Comparison of ENCODE assay signal across 11 mouse cellular contexts in the genomic region with DNA sequence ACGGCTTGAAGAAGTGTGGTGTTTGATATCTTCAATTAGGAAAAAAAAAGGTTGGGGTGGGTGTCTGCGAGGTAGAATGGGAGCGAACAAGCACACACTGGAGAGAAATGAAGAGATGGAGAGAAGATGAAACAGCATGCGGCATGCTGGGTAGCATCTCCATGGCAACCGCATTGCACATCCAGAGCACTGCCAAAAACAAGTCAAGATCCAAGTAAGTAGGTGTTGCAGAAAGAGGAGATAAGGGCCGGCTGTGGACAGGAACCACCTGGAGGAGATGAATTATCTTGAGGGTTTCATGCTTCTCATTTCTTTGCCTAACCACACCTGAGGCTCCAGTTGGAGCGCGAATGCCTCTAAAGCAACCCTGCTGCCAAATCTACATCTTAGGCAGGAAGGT.
DNase-seq lines count a peak whose midpoint lies in the region; ATAC-seq lines count a peak whose summit lies in the region.
"Had no signal": no experiment of that assay in that cellular context is flagged by ENCODE, and none has a peak within 500 bp of the region (broad histone marks: within the 10 kb centered on the region; RNA-seq: fewer than 3 reads in every experiment).

No protein-coding gene starts in this region.

- peak; percentile 3 for DNase-seq in cerebellum, adult 9-11 months
- no peak for DNase-seq in cerebellum, adult 9-10 months
- peak; percentile 74 for DNase-seq in midbrain, embryonic 14.5 days
- no peak for DNase-seq in midbrain, embryonic 10.5 days (ENCODE audit: low spot score)
- peak; percentile 45 for DNase-seq in left cerebral cortex, postnatal 4 days
- peak; percentile 32 for DNase-seq in right cerebral cortex, postnatal 4 days
- no peak for DNase-seq in ovary, postnatal 36 days (ENCODE audit: low spot score)
- DNase-seq in adrenal gland, postnatal 4 days (ENCODE audit: low spot score in 2 of 2): no peak
- DNase-seq: heart, postnatal 4 days had no signal

- H3K4me2 ChIP-seq in midbrain, embryonic 14.5 days (ENCODE audit: low read length): 0 out of 2 replicates have a peak overlapping the region, but pooled peaks have one; percentile 11

- H3K9ac ChIP-seq in midbrain, embryonic 14.5 days (replicated peaks; ENCODE audit: low read length): no peak overlapping the region

- peaks cover 13% of the 10 kb centered on the region for H3K4me1 ChIP-seq in midbrain, embryonic 14.5 days (ENCODE audit: control insufficient read depth, insufficient read depth, low read length)
- peaks cover 11% of the 10 kb centered on the region for H3K4me1 ChIP-seq in midbrain, embryonic 10.5 days
- H3K4me1 ChIP-seq: limb, embryonic 10.5 days; megakaryocyte, embryonic 14.5 days had no signal

- peak overlapping the region; percentile 53; the same call in 1 of the 2 replicates for H3K27ac ChIP-seq in midbrain, embryonic 14.5 days (replicated peaks; ENCODE audit: low read depth, low read length)
- H3K27ac ChIP-seq in midbrain, embryonic 10.5 days (replicated peaks): no peak overlapping the region
- H3K27ac ChIP-seq: limb, embryonic 10.5 days had no signal

- H3K4me3 ChIP-seq in midbrain, embryonic 14.5 days (replicated peaks; ENCODE audit: low read depth, low read length): no peak overlapping the region
- H3K4me3 ChIP-seq in midbrain, embryonic 10.5 days: no peak overlapping the region
- H3K4me3 ChIP-seq: limb, embryonic 10.5 days; megakaryocyte, embryonic 14.5 days had no signal

- H3K36me3 ChIP-seq in midbrain, embryonic 14.5 days (ENCODE audit: control insufficient read depth, insufficient read depth, low read length): no peaks in the 10 kb centered on the region
- no peaks in the 10 kb centered on the region for H3K36me3 ChIP-seq in midbrain, embryonic 10.5 days
- H3K36me3 ChIP-seq: limb, embryonic 10.5 days had no signal

- intact Hi-C loops in left cerebral cortex, postnatal 4 days (cut with DNase I): no loop called here

- H3K27me3 ChIP-seq in midbrain, embryonic 14.5 days (ENCODE audit: control insufficient read depth, insufficient read depth, low read length): no peaks in the 10 kb centered on the region
- H3K27me3 ChIP-seq in midbrain, embryonic 10.5 days (ENCODE audit: low read depth, poor library complexity, severe bottlenecking): no peaks in the 10 kb centered on the region
- H3K27me3 ChIP-seq: megakaryocyte, embryonic 14.5 days had no signal

- no peaks in the 10 kb centered on the region for H3K9me3 ChIP-seq in midbrain, embryonic 14.5 days (ENCODE audit: control insufficient read depth, low read length)
- no peaks in the 10 kb centered on the region for H3K9me3 ChIP-seq in midbrain, embryonic 10.5 days (replicated peaks)
- H3K9me3 ChIP-seq: limb, embryonic 10.5 days had no signal

- peak; percentile 48; the same call in 1 of the 2 replicates for ATAC-seq in midbrain, embryonic 14.5 days (ENCODE audit: low FRiP score, low TSS enrichment)

- 41% methylated on average over 8 of the region's 8 CpGs for WGBS in midbrain, embryonic 14.5 days
- WGBS in midbrain, embryonic 10.5 days: 57% methylated on average over 8 of the region's 8 CpGs

Comparison
In these comparisons a context has a peak if more than half of its experiments do, and no peak if none do; other contexts are left out.
1. DNase-seq: peak in cerebellum, adult 9-11 months (single experiment), midbrain, embryonic 14.5 days (single experiment), left cerebral cortex, postnatal 4 days (single experiment) and right cerebral cortex, postnatal 4 days (single experiment); none in cerebellum, adult 9-10 months (single experiment), midbrain, embryonic 10.5 days (single experiment), ovary, postnatal 36 days (single experiment) and adrenal gland, postnatal 4 days (0 of 2).